Mouse (Mus musculus) cerebellum, adult 9-10 months (tissue): ENCODE results near the gene 2810459M11Rik.
A peak's percentile ranks its signal among the peaks of the same experiment; 100 is the strongest.

Experiments used
- DNase-seq: peaks from one replicate; pipeline ENCODE4 v3.0.0; 2022

The 2810459M11Rik gene

DNA sequence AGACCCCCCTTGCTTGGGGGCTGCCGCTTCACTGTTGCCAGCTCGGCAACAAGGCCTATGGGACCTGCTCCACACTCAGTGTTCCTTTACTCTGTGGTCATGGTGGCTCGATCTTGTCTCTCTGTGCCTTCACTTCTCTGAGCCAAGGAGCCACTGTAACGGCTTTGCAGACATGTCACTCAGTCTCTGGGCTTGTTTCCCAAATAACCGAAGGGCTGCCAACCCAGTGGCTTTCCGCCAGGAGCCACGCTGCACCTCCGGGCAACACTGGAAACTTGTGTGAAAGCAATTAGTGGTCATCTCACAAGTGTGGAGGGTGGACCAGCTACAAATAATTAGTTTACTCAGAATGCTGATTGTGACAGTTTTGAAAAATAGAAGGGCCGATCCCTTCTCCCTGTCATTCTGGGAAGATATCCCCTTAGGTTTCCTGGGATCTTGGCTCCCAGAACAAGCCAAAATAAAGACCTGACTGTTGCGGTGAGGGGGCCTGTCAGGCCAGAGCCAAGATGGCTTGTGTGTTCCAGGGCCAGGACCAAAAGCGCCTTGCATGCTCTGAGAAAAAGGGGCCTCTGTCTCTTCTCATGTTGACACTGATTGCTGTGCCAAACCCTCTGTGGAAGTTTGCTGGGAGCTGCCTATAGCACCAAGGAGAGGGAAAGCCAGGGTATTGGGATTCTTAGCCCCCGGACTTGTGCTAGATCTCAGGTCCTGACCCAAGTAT, 7.7 kb downstream of the 2810459M11Rik start:
- DNase-seq, result peak; percentile 80

DNA sequence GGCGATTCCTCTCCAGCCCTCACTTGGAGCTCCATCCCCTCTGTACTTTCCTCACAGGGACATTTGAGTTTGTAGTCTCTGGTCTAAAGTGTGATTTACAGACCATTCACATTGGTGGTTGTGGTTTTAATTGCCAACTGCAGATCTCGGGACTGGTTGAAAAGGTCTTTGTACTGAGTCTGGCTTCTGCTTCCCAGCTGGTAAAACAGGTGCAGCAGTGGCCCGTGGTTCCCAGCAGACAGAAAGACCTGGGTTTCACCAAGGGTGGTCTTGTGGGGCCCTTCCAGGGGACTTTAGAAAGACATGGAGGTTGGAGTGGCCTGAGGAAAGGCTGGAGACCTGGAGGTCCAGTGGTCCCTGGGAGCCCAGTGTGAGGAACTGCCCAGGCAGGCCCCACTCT, 9.3 kb downstream of the 2810459M11Rik start:
- DNase-seq, result no peak

DNA sequence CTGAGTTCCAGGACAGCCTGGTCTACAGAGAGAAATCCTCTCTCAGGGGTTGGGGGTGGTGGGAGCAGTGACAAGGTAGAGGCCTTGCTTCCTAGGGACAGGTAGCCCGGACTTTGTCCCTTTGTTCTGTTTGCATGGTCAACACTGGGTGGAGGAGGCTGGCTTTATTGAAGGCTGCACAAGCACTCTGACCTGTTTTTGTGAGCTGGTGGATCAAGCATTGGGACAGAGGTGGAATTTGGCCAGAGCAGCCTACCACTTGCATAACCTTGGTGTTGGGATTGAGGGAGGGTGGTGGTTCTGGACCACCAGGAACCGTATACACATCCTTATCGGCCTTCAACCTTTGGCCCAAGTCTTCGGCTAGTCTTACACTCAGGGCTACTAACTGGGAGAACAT, 10.6 kb downstream of the 2810459M11Rik start:
- DNase-seq, result no peak

DNA sequence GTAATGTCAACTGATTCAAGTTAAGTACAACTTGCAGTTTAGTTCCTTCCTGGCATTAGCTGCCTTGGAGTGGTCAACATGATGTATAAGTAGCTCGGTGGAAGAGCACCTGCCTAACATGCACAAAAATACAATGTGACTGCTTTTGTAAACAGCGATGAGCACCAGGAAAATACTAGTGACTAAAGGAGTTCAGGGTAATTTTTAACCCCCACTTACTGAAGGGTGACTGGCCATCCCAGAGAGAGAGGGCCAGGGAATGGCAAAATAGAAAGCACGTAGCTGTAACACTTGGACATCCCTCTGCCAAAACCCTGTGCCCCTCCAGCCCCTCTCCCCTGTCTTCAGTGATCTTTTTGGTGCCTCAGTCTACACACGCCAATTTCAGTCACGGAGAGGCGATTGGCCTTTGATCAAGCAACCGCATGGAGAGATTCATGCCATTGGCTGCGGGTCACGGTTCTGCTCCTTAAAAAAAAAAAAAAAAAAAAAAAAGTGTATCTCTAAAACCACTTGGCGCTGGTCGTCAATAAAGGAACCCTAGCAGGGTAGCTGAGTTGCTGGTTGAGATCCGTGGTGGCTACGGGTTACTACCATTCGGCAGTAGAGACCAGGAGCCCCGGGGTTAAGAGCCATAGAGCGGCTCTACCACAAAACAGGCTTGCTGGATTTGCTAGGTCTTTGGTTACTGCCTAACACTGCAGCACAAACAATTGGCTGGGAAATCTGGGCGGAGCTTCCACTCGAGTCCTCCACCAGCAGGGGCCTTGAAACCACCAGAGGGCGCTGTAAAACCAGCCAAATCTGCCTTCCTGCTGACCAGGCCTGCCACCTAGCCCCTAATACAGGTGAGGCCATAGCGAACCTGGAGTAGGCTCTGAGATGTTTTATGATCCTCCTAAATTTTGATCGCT, 13.4 kb downstream of the 2810459M11Rik start:
- DNase-seq, result peak; percentile 98

DNA sequence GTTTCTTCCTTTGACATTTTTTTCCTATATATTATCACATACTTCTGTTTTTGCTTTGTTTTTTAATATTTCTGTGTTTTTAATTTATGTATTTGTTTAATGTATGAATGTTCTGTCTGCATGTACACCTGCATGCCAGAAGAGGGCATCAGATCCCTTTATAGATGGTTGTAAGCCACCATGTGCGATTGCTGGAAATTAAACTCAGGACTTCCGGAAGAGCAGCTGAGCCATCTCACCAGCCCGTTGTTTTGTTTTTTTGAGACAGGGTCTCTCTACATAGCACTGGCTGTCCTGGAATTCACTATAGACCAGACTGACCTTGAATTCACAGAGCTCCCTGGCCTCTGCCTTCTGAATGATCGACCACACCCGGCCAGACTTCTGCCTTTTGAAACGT, 16.9 kb downstream of the 2810459M11Rik start:
- DNase-seq, result no peak

DNA sequence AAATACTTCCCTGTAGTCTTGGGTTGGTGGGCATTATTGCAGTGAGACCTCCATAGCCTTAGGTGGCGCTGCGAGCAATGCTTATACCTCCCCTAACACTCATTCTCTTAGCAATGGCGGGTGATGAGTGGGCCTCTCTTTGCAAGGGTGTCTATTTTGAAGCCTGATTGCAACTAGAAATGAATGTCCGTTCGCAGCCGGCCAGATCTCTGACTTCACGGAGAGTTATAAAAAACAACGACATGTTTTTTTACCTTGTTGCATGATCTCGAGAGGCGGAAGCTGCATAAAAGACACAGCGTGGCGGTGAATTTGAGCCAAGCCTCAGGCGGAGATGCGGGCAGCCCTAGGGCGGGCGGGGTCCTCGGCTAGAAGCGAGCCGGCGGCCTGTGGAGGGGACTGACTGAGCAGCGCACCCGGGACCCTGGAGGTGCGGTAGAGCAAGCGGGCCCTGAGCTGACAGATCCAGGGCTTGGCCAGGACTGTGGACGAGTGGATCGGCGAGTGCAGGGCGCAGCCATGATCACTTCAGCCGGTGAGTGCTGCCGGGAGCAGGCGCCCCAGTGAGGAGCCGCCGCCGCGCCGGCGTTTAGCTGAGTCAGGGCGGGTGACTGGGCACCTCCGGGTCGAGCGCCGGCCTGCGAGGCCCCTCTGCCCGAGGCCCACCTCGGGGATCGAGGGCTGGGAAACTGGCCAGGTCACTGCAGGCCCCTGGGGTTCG, 18.8 kb downstream of the 2810459M11Rik start, which contains the start of gene Psmd1:
TSS of gene Psmd1 (plus strand) at position 117 of the 721 bp plus-strand sequence.
- DNase-seq, result peak; percentile 92

DNA sequence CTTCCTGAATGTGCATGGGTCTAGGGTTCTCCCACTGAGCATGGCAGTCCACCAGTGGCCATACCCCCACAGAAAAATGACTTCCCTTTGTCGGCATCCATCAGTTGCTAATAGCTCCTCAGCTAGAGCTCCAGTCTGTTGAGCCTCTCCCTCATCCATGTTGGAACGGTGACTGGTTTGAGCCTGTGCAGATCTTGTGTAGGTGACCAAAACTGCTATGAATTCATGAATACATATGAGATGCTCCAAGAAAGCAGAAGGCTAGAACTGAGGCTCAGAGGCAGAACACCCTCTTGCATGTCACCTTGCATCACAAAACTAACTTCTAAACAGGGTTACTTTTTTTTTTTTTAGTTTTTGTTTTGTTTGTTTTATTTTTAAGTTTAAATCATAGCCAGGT, 30.9 kb downstream of the 2810459M11Rik start:
- DNase-seq, result no peak

DNA sequence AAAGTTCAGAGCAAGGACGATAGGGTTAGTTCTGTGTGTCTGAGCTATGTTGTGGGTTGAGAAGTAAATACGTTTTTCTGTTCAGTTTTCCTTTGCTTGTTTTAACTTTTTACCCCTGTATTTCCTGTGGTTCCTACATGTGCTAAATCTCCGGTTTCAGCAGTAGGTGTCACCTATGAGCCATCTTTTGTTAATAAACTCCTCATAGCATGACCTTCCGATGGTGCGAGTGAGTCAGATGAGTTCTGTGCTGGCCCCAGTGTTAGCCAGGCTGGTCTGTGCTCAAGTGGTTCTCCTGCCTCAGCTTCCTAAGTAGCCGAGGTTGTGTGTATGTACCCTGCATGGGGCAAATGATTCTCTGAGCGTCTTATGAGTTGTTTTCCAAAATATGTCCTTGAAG, 48.8 kb downstream of the 2810459M11Rik start:
- DNase-seq, result no peak

DNA sequence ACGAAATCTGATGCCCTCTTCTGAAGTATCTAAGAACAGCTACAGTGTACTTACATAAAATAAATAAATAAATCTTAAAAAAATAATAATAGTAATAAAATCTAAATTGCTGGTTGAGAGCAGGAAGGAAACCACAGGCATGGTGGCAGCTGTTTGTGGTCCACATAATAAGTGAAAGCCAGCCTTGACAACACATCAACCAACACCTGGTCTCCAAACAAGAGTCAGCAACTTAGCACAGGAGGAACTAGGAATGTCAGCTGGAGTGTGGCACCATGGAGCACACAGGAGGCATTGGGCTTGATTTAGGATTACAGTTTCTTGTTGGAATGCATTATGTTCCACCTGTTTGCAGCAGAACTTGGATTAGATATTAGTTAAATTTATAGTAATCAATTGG, 59.4 kb downstream of the 2810459M11Rik start:
- no peak for DNase-seq
